Mouse (Mus musculus): ENCODE results near the gene Usp12. TPM values are rescaled to one million over a fixed set of nuclear protein-coding genes. Genes with fewer than 3 reads are reported as not detected.

Gene Usp12
- total RNA-seq, 2 experiments from 2014 or later = 22.5 to 24.0 TPM

GRCm38 (mm10) chr5:146703710-146704121, 91.1 kb downstream of the Usp12 start:
- peak; percentile 81 for ATAC-seq (replicated peaks; ENCODE audit: poor library complexity, severe bottlenecking)

- ATAC-seq (replicated peaks; ENCODE audit: poor library complexity, severe bottlenecking) = no peak
Observed at GRCm38 (mm10) chr5:146700099-146700498, 94.7 kb downstream of the Usp12 start.

- ATAC-seq (replicated peaks; ENCODE audit: poor library complexity, severe bottlenecking) = peak; percentile 49
Observed at GRCm38 (mm10) chr5:146699433-146700019, 95.3 kb downstream of the Usp12 start.

GRCm38 (mm10) chr5:146695543-146695942, 99.3 kb downstream of the Usp12 start:
- no peak for ATAC-seq (replicated peaks; ENCODE audit: poor library complexity, severe bottlenecking)

GRCm38 (mm10) chr5:146692976-146693361, 101.8 kb downstream of the Usp12 start:
- peak; percentile 72 for ATAC-seq (replicated peaks; ENCODE audit: poor library complexity, severe bottlenecking)

- ATAC-seq (replicated peaks; ENCODE audit: poor library complexity, severe bottlenecking) = no peak
Observed at GRCm38 (mm10) chr5:146692361-146692975, 102.3 kb downstream of the Usp12 start.

- no peak for ATAC-seq (replicated peaks; ENCODE audit: poor library complexity, severe bottlenecking)
Observed at GRCm38 (mm10) chr5:146691745-146692144, 103.1 kb downstream of the Usp12 start.

GRCm38 (mm10) chr5:146687541-146688313, 107.1 kb downstream of the Usp12 start:
- peak; percentile 65 for ATAC-seq (replicated peaks; ENCODE audit: poor library complexity, severe bottlenecking)

GRCm38 (mm10) chr5:146686954-146687353, 107.9 kb downstream of the Usp12 start:
- no peak for ATAC-seq (replicated peaks; ENCODE audit: poor library complexity, severe bottlenecking)

Other genes with a start within 250 kb of the Usp12 start
- not detected in 2 replicates for gene Gm3415, start 238.9 kb downstream of the Usp12 start, total RNA-seq (2014; fragmentation: Nextera tagmentation)
- not detected in 2 replicates for gene Gm3415, start 238.9 kb downstream of the Usp12 start, total RNA-seq (2017)
- gene Gpr12, start 209.8 kb downstream of the Usp12 start, total RNA-seq (2014; fragmentation: Nextera tagmentation) = not detected in 2 replicates
- not detected in 2 replicates for gene Gpr12, start 209.8 kb downstream of the Usp12 start, total RNA-seq (2017)
- 2,458 and 2,594 TPM in 2 replicates for gene Rpl21, start 37.9 kb upstream of the Usp12 start, total RNA-seq (2014; fragmentation: Nextera tagmentation)
- 1,991 and 2,116 TPM in 2 replicates for gene Rpl21, start 37.9 kb upstream of the Usp12 start, total RNA-seq (2017)
- gene Rasl11a, start 50.1 kb upstream of the Usp12 start, total RNA-seq (2014; fragmentation: Nextera tagmentation) = not detected in 2 replicates
- gene Rasl11a, start 50.1 kb upstream of the Usp12 start, total RNA-seq (2017) = not detected in 2 replicates
- 85.0 and 114 TPM in 2 replicates for gene Gtf3a, start 153.7 kb upstream of the Usp12 start, total RNA-seq (2014; fragmentation: Nextera tagmentation)
- gene Gtf3a, start 153.7 kb upstream of the Usp12 start, total RNA-seq (2017) = 126 and 134 TPM in 2 replicates
- 9.5 and 11.8 TPM in 2 replicates for gene Mtif3, start 168.8 kb upstream of the Usp12 start, total RNA-seq (2014; fragmentation: Nextera tagmentation)
- 24.9 and 27.5 TPM in 2 replicates for gene Mtif3, start 168.8 kb upstream of the Usp12 start, total RNA-seq (2017)